ENCODE assay signal across 9 mouse cellular contexts in genomic region chr12:52500915-52501833, GRCm38 (mm10). TPM values are rescaled to one million over a fixed set of nuclear protein-coding genes. Genes with fewer than 3 reads are reported as not detected.
A peak's percentile ranks its signal among the peaks of the same experiment; 100 is the strongest.
DNase-seq lines count a peak whose midpoint lies in the region; ATAC-seq and TF ChIP-seq lines count a peak whose summit lies in the region.
"Had no signal": no experiment of that assay in that cellular context is flagged by ENCODE, and none has a peak within 500 bp of the region (broad histone marks: within the 10 kb centered on the region; RNA-seq: fewer than 3 reads in every experiment).

No protein-coding gene starts in this region.

- WGBS in heart, adult 2 months = 69% methylated on average over 8 of the region's 8 CpGs
- WGBS in liver, postnatal 0 days (ENCODE audit: insufficient replicate concordance) = 61% methylated on average over 8 of the region's 8 CpGs
- 75% methylated on average over 8 of the region's 8 CpGs for WGBS in forebrain, embryonic 11.5 days

- no peak for ATAC-seq in liver, postnatal 0 days
- ATAC-seq in forebrain, embryonic 11.5 days (replicated peaks; ENCODE audit: low FRiP score) = no peak

- no peak overlapping the region for H3K4me3 ChIP-seq in heart, adult 2 months
- no peak overlapping the region for H3K4me3 ChIP-seq in liver, postnatal 0 days (ENCODE audit: low read depth, low read length)
- no peak overlapping the region for H3K4me3 ChIP-seq in forebrain, embryonic 11.5 days (ENCODE audit: low read depth, low read length)
- H3K4me3 ChIP-seq: hindbrain, embryonic 15.5 days had no signal

- TF ChIP-seq EP300 in heart, adult 2 months (IDR thresholded peaks at IDR 0.05; ENCODE audit: insufficient read depth, low read depth, low read length) = no peak
- no peak for TF ChIP-seq EP300 in liver, postnatal 0 days (IDR thresholded peaks at IDR 0.05; ENCODE audit: low read depth)

- TF ChIP-seq POLR2A in heart, adult 2 months (IDR thresholded peaks at IDR 0.05; ENCODE audit: insufficient read depth, low read depth, low read length) = no peak

- peak; percentile 87 for TF ChIP-seq CTCF in heart, adult 2 months (IDR thresholded peaks at IDR 0.05)
- peak; percentile 65 for TF ChIP-seq CTCF in liver, postnatal 0 days (IDR thresholded peaks at IDR 0.05; ENCODE audit: low read depth)

- H3K9ac ChIP-seq in heart, adult 2 months (ENCODE audit: low read depth, low read length) = no peak overlapping the region
- no peak overlapping the region for H3K9ac ChIP-seq in liver, postnatal 0 days (replicated peaks)
- no peak overlapping the region for H3K9ac ChIP-seq in forebrain, embryonic 11.5 days (ENCODE audit: low read length)
- H3K9ac ChIP-seq: hindbrain, embryonic 15.5 days had no signal

- no peaks in the 10 kb centered on the region for H3K79me2 ChIP-seq in heart, adult 2 months (replicated peaks; ENCODE audit: control insufficient read depth, insufficient read depth, low read length)

- DNase-seq in heart, adult 2 months = no peak
- DNase-seq in heart, adult 11 months = no peak
- DNase-seq in A20 (ENCODE audit: low read depth, low spot score) (peak; percentile 59), WW6 (ENCODE audit: low read depth, low spot score) (peak; percentile 11)
- DNase-seq in liver, postnatal 0 days = no peak
- DNase-seq in layer of hippocampus, postnatal 25 days (ENCODE audit: extremely low spot score in 1 of 2, low spot score in 1 of 2) = no peak
- DNase-seq in urinary bladder, postnatal 36 days (ENCODE audit: low spot score in 2 of 2) = no peak
- DNase-seq in forebrain, embryonic 11.5 days (ENCODE audit: low spot score) = no peak

- no peaks in the 10 kb centered on the region for H3K27me3 ChIP-seq in heart, adult 2 months (ENCODE audit: control insufficient read depth, insufficient read depth, low read length)
- H3K27me3 ChIP-seq in liver, postnatal 0 days (ENCODE audit: insufficient read depth, low read length) = peaks cover 3% of the 10 kb centered on the region; the same call in 1 of the 2 replicates
- no peaks in the 10 kb centered on the region for H3K27me3 ChIP-seq in forebrain, embryonic 11.5 days (ENCODE audit: control insufficient read depth, insufficient read depth, low read length)
- H3K27me3 ChIP-seq: hindbrain, embryonic 15.5 days had no signal

- no peaks in the 10 kb centered on the region for H3K9me3 ChIP-seq in liver, postnatal 0 days (ENCODE audit: low read length)
- no peaks in the 10 kb centered on the region for H3K9me3 ChIP-seq in forebrain, embryonic 11.5 days (ENCODE audit: control insufficient read depth, low read length)
- H3K9me3 ChIP-seq: hindbrain, embryonic 15.5 days had no signal

- peaks cover 2% of the 10 kb centered on the region; the same call in 1 of the 2 replicates for H3K36me3 ChIP-seq in heart, adult 2 months (ENCODE audit: control insufficient read depth, insufficient read depth, low read length)
- H3K36me3 ChIP-seq in liver, postnatal 0 days (replicated peaks; ENCODE audit: insufficient read depth, low read length) = no peaks in the 10 kb centered on the region
- no peaks in the 10 kb centered on the region for H3K36me3 ChIP-seq in forebrain, embryonic 11.5 days (ENCODE audit: control insufficient read depth, insufficient read depth, low read length)
- H3K36me3 ChIP-seq: hindbrain, embryonic 15.5 days had no signal

- no peaks in the 10 kb centered on the region; the same call in 1 of the 2 replicates for H3K4me1 ChIP-seq in heart, adult 2 months (ENCODE audit: control insufficient read depth, insufficient read depth, low read length)
- no peaks in the 10 kb centered on the region for H3K4me1 ChIP-seq in liver, postnatal 0 days (ENCODE audit: insufficient read depth)
- peaks cover 2% of the 10 kb centered on the region; the same call in 1 of the 2 replicates for H3K4me1 ChIP-seq in forebrain, embryonic 11.5 days (replicated peaks; ENCODE audit: control insufficient read depth, insufficient read depth, low read length)

- H3K27ac ChIP-seq in heart, adult 2 months = no peak overlapping the region
- no peak overlapping the region for H3K27ac ChIP-seq in liver, postnatal 0 days (ENCODE audit: low read depth)
- H3K27ac ChIP-seq in forebrain, embryonic 11.5 days (ENCODE audit: low read depth, low read length) = no peak overlapping the region
- H3K27ac ChIP-seq: hindbrain, embryonic 15.5 days had no signal

- H3K4me2 ChIP-seq in liver, postnatal 0 days (ENCODE audit: low read depth, low read length) = no peak overlapping the region
- H3K4me2 ChIP-seq in forebrain, embryonic 11.5 days (ENCODE audit: low read depth, low read length, severe bottlenecking) = no peak overlapping the region
- H3K4me2 ChIP-seq: hindbrain, embryonic 15.5 days had no signal

- intact Hi-C loops in heart, adult 2 months (cut with DNase I) = loop anchor here (1.0 to 5.0 kb wide), 3 partner anchors 137 to 332 kb away; no protein-coding TSS in a partner anchor

RNA-seq across cellular contexts. Expression of gene Arhgap5, which starts 2.6 kb away (rescaled TPM):
- total RNA-seq in heart, adult 2 months (2021) = 10 to 100 TPM; 72.2 to 81.3 TPM
- 7.3 and 17.5 TPM in 2 replicates for polyA plus RNA-seq in heart, adult 2 months (2012; rRNA removed)
- polyA plus RNA-seq in liver, postnatal 0 days (2015; fragmentation: Nextera tagmentation; extraction: Ambion mirVana) = 13.1 and 15.1 TPM in 2 replicates
- 100 to 1,000 TPM; 130 to 134 TPM for total RNA-seq in layer of hippocampus, postnatal 25 days (2021)
- polyA plus RNA-seq in forebrain, embryonic 11.5 days (2014; fragmentation: Nextera tagmentation; extraction: Ambion mirVana) = 59.5 and 71.6 TPM in 2 replicates

Comparison
In these comparisons a context has a peak if more than half of its experiments do, and no peak if none do; other contexts are left out.
1. DNase-seq: peak in A20 (single experiment) and WW6 (single experiment); none in heart, adult 2 months (0 of 2), heart, adult 11 months (single experiment), liver, postnatal 0 days (single experiment), layer of hippocampus, postnatal 25 days (0 of 2), urinary bladder, postnatal 36 days (0 of 2) and forebrain, embryonic 11.5 days (single experiment).